Mouse (Mus musculus) urinary bladder, postnatal 36 days (tissue): ENCODE measurements at regions not wholly inside any gene's neighbourhood (a gene's known extent, or its start where the extent isn't known, plus 50 kb on each side); places are given as distances from the start of the nearest gene placed in this dataset.

Experiments used
- DNase-seq, 2 experiments: peaks; one replicate each; pipeline ENCODE4 v3.0.0; 2022; ENCODE audit warnings: low spot score in 2 of 2, mixed read lengths in 1 of 2

DNA sequence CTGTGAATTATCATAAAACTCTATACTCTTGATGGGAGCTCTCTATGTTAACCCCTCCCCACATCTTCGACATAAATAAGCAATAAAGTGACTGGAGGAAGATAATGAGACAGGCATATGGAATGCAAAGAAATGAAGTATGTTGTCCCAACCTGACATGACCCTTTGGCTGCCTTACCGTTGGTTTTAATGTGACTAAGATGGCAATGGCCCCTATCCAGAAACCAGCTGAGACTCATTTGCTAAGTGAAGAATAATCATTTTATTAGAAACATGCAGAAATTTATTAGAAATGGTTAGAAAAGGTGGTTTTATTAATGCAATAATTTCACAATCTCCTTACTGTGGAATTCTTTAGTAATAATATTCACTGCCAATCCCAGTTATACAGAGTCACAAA, 2767.2 kb upstream of the 5930422O12Rik start:
- no peak for DNase-seq

- no peak for DNase-seq
Observed at GRCm38 (mm10) chr8:30669451-30669850, 2759.1 kb upstream of the 5930422O12Rik start.

DNA sequence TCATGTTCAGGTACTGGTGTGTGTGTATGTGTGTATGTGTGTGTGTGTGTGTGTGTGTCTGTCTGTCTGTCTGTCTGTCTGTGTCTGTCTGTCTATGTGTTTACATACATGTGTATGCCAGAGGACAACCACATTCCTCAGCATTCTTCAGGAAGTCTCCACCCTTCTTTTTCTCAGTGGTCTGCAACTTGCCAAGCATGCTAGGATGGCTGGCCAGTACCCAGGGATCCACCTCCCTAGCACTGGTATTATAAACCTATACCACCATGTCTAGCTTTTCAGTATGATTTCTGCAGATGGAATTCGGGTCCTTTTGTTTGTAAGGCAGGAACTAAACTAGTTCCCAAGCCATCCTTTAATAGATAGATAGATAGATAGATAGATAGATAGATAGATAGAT, 2751.1 kb upstream of the 5930422O12Rik start:
- DNase-seq, result no peak

DNA sequence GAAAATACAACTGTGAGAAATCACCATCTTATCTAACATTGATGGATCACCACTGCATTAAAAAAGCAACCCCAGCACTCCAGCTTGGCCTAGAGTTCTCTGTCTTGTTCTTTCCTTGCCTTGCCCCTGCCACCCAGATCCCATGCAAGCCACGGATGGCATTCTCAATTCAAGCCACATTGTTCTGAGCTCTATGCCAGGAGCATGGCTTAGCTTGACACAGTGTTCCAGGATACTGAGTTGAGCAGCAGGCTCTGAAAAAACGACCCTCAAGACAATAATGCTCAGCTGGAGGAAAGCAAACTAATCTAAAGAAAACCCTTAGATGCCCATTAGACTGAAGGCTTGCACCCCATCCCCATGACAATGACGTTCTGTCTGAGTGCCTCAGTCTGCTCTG, 2746.3 kb upstream of the 5930422O12Rik start:
- no peak for DNase-seq

DNA sequence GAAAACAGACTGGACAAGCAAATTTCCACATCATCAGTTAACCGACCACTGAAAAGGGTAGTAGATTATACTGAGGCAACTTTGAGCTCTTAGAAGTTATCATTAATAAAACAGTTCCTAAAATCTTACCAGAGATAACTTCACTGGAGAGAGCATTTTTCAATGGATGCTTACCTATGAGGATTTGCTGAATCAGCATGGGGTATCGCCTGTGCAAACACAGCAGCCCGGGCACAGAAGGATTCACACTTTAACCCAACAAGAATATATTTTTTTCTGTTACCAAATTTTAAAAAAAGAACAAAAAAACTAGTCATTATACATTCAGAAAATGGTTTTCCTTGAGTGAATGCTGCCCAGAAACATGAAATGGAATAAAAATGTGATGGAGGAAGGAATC, 2742.0 kb upstream of the 5930422O12Rik start:
- no peak for DNase-seq

- DNase-seq, result no peak
Observed at GRCm38 (mm10) chr8:30694126-30694525, 2734.4 kb upstream of the 5930422O12Rik start.

DNA sequence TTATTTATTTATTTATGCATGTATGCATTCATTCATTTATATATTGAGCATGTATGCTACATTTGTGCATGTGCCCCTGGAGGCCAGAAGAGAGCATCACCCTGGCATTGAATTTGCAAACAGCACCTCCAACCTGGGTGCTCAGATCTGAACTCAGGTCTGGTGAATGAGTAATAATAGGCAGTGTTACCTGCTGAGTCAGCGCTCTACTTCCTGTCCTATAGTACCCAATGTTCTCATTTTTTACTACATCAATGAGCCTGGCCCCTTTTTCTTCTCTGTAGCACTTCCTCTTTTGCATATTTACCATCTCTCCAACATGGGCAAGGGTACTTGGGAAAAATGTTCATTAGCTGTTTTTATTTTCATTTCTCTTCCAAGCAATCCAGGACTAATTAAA, 2711.9 kb upstream of the 5930422O12Rik start:
- DNase-seq, result no peak

DNA sequence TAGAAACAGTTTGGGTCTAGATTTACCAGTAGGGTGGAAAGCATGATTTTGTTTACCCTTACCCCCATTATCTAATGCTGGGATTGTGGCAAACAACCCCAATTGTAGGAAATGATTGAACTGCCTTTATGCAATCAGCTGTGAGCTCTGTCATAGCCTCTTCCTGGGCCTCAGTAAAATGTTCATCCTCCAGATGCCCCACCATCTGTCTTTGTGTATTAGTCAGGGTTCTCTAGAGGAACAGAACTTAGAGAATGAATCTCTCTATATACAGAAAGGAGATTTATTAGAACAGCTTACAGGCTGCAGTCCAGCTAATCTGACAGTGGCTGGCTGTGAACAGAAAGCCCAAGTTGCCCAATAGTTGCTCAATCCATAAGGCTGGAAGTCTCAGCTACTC, 2698.1 kb upstream of the 5930422O12Rik start:
- DNase-seq, result no peak

DNA sequence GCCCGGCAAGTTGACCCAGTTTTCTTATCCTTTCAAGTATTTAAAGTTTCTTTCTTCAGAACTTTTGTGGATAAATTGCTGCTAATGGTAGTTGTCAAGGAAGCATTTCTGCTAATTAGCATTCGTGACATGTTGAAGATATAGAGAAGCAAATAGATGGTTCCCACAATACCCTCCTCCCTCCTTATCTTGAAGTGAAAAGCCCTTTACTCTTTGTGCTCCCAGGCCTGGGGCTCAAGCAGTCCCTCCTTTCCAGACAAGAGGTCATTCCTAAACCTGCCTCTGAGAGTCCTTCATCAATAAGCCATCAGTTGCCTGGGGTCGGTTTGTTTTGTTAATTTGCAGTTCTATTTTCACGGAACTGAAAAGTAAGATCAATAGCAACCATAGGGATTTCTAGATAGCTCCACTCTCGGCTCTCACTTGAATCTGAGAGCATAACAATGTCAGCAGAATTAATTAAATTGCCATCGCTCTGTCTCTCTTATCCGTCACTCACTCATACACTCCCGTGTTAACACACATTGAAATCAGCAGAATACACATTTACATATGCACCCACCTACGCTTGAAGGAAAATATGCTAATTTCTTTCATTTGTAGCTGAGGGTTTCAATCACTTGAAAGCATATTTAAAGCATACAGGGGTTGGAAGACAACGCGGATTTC, 2695.8 kb upstream of the 5930422O12Rik start:
- DNase-seq, result no peak

- no peak for DNase-seq
Observed at GRCm38 (mm10) chr8:30733385-30733784, 2695.1 kb upstream of the 5930422O12Rik start.

DNA sequence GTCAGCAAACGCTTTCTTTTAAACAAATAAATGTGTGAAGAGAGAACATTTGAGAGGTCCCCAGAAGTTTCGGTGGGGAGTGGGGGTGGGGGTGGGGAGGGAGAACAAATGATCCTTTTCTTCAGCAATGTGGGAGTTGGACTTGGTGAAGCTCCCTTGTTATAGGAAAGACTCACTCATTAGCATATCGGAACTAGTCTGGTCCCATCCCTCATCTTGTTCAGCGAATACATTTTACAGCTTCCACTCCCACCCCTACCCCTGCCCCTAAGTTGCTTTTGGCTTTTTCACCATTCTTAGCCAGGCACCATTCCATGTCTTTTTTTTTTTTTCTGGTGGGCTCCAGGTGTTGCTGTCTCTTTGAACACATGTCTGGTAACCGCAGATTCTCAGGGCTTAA, 2693.2 kb upstream of the 5930422O12Rik start:
- no peak for DNase-seq

- DNase-seq, result no peak
Observed at GRCm38 (mm10) chr8:30735740-30736139, 2692.8 kb upstream of the 5930422O12Rik start.

DNA sequence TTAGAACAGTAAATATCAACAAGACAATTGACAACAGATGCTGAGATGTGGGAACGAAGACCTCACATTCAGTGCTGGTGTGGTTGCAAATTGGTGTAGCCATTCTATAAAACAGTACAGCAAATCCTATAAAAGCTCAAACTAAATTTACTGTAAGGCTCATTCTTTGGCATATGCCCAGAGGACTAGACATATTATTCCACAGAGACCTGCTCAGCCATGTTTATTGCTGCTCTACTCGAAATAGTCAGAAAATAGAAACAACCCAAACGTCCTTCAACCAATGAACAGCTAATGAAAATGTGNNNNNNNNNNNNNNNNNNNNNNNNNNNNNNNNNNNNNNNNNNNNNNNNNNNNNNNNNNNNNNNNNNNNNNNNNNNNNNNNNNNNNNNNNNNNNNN, 2681.6 kb upstream of the 5930422O12Rik start:
- no peak for DNase-seq
